Mouse (Mus musculus) kidney, adult 2 months (tissue): ENCODE data around the gene Ptges3.

Source experiments
- CTCF ChIP-seq: fragments of 200-500 bp; conservative IDR thresholded peaks from 2 replicates; pipeline ENCODE4 v1.5.1; 2011; ENCODE audit warnings: low read depth, mild to moderate bottlenecking, control low read depth, low read length, moderate library complexity, mixed read lengths; ENCODE audit not compliant: insufficient read depth, insufficient read length
- POLR2A ChIP-seq: fragments of 200-500 bp; IDR thresholded peaks from one replicate; pipeline ENCODE4 v1.6.1; 2011; ENCODE audit warnings: low read depth, low read length, control low read depth

DNA sequence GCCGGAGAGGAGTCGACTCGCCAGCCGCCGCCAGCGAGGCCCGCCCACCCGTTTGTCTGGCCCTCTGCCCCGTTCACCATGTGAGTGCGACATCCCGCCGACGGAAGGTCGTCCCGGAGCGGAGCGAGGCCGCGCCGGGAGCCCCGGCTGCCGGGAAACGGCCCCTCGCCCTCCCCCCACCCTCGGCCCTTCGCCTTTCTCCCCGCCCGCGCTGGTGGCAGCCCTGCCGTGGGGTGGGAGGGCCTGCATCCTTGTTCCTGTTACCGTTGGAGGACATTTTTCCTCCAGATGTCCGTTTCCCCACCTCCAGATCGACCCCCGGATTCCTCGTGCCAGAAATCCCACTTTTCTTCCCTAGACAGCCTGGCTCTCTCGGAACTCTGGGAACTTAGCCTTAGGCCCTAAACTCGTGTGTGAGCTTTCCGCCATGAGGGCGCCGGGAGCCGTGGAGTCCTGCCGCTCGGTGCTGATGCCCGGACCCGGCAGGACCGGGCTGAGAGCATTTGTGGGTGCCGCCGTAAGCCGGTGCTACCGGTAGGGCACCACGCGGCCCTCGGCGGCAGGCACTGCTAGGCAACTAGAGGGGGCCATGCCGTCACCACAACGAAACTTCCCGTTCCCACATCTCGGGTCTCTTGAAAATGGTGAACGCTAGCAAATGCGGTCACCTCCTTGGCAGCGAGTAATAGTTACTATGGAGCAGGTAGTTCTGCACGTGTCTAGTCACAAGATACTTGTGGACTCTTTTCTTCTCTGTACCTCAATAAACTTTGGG, 640 bp downstream of the Ptges3 start:
- TF ChIP-seq CTCF (0 out of 2 replicates have a peak, but pooled peaks have one; percentile 5), POLR2A (no peak)
